Mouse (Mus musculus) left cerebral cortex, adult 2 months (tissue): Measurements from ENCODE around the gene Cad. TPM values are rescaled to one million over a fixed set of nuclear protein-coding genes. Genes with fewer than 3 reads are reported as not detected.

ENCODE experiments used
- DNase-seq, 2 experiments: peaks; one replicate each; pipeline ENCODE4 v3.0.0; 2021 to 2022; ENCODE audit warnings: low spot score in 2 of 2, mixed read lengths in 1 of 2; ENCODE audit errors: extremely low spot score in 1 of 2
- H3K27ac ChIP-seq: fragments of 200-600 bp; 2 replicates; pipeline ENCODE4 v1.8.1; 2022
- H3K4me3 ChIP-seq: fragments of 200-600 bp; 2 replicates; pipeline ENCODE4 v1.8.1; 2022
- CTCF ChIP-seq: fragments of 200-600 bp; IDR thresholded peaks from 2 replicates; pipeline ENCODE4 v1.8.1; 2022; ENCODE audit warnings: antibody characterized with exemption, mild to moderate bottlenecking, moderate library complexity
- intact Hi-C: fragments of 180-260 bp; cut with DNase I; formaldehyde crosslinking; loops from one replicate; pipeline ENCODE4 v1.15.1; 2025
- total RNA-seq, 2 experiments: library from RNA; stranded (reverse); gene quantifications; 2 replicates each; pipeline ENCODE4 v1.2.3; 2021

The Cad gene
- total RNA-seq, 2 experiments from 2014 or later = 23.4 to 27.6 TPM

DNA sequence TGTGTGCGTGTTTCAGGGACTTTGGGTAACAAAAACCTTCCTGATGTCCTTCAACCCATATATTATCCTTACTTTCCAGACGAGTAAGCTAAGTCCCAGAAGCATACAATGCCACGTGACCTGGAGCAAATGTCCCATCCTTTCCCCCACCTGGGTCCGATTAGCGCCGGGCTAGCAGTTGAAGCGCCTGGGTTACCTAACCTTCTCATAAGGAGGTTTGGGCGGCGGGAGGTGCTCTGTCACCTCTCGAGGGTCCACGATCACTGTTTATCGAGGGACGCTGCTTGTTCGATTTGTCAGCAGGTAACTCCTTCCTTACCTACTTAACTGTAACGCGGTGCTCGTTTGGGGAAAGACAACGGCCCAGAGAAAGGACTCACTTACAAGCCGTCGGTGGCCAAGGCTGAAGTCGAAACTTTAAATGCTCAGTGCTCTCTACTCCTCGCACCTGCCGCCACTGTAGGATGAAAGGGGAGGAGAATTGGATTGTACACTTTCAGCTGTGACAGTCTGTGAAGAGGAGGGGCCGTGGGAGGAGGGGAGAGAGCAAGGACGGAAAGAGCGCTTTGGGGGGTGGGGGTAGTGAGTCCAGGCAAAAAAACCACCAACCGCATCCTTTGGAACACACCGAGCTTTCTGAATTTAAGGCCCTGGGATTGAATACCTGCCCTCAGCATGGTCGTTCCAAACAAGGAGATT, 39.7 kb downstream of the Cad start:
- intact Hi-C loops = loop anchor here (1.0 kb wide), 1 partner anchor 14 kb away; no protein-coding TSS in a partner anchor
- peak overlapping the region; percentile 33 for H3K4me3 ChIP-seq
- H3K27ac ChIP-seq = peak overlapping the region; percentile 44
- no peak for TF ChIP-seq CTCF
- peak in 1 of 2 experiments; percentile 59 for DNase-seq

DNA sequence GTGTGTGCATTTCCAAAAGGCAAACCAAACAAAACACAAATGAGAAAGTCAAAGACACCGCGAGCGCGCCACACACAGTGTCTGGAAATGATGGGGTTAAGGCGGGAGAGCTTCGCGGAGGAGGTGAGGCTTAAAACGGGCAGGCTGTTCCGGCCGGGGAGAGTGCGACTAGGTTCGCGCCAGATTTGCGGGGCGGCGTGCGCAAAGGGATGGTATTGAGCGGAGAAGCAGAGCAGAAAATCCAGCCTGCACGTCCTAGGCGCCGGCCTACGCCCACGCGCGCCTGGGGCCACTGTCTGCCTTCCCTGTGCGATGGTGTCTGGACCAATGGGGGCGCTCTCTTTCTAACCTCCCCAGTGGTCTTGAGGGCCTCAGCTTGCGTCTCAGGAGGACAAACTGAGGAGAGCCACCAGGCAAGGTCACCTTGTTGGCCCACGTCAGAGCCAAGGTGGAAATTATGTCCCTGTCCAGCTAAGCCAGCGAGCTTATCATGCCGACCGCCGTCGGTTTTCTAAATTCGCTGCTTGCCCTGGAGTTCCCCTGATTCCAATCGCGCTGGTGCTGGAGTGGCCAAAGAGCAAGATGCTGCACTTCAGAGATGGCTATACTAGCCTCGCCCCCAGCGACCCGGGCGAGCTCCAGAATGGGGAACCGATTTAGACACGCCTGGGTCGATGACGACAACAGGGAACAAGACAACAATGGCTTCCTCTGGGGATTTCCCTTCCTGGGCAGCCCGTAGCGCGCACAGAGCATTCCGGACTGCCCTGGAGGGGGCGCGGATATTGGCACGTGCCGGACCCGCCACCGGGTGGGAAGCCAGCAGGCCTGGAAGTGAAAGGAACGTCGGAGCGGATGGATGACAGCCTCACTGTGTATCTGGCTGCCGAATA, 40.5 kb downstream of the Cad start:
- Histone ChIP-seq H3K27ac (no peak overlapping the region; the same call in 1 of the 2 replicates), H3K4me3 (peak overlapping the region; percentile 33)
- TF ChIP-seq CTCF = no peak; the same call in none of the 2 replicates
- intact Hi-C loops = loop anchor here (1.0 kb wide), 1 partner anchor 15 kb away; no protein-coding TSS in a partner anchor
- peak in 1 of 2 experiments; percentile 62 for DNase-seq

DNA sequence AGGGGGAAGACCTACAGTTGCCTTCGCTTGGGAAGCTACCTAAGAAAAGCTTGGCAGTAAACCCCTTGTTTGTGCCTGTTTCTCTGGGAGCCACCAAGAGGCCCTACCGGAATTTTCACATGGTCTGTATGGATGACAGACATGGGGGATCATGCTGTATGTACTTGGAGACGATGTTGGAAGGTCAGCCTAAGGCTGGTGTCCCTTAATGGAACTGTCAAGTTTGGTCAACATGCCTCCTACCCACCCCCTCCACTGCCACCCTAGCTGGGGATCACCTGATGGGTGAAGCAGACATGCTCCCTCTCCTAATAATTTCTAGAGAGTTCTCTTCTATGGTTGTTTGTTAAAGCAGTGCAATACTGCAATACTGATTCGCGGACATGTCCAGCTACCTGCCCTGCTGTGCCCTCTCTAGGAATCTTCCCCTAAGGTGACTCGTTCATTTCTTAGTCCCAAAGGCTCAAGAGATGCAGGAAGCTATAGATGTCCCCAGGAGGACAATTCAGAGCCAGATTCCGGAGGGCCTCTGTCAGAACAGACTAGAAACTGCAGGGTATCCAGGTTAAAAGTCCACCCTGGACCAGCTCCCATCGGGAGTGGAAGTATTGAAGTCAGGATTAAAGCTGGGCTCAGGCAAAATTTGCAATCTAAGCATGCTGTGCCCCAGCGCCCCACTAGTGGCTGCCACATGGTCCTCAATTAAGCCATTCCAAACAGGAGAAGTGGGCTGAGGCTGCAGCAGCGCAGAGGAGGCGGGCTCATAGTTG, 41.3 kb downstream of the Cad start:
- peak overlapping the region; percentile 33 for H3K4me3 ChIP-seq
- TF ChIP-seq CTCF = no peak; the same call in 1 of the 2 replicates
- no peak overlapping the region for H3K27ac ChIP-seq
- intact Hi-C loops = no loop called here
- DNase-seq = no peak

DNA sequence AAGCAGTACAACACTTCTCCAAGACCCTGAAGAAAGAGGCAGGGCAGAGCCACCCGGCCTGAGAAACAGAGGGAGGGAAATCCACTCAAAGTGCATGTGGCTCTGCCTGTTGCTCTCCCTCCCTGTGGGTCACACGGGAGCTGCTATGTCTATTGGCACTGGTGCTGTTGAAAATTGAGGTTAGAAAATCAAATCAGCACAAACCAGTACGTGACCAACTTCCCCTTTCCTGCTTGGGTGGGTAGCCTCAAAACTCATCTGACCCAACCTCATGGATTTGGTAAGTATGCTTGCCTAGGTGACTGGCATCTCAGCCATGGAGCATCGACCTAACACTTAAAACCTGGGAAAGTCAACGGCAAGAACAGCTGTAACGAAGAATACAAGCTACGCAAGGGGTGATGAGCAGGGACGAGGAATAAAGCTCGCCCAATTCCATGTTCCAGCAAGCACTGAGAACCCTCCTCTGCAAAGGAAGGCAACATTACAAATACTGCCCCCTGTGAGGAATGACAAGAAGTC, 51.3 kb downstream of the Cad start, which contains the start of gene Dnajc5g:
TSS of gene Dnajc5g (plus strand) at position 472 of the 522 bp plus-strand sequence.
- no peak for TF ChIP-seq CTCF
- DNase-seq = no peak
- Histone ChIP-seq H3K27ac (no peak within 1 kb of the TSS), H3K4me3 (no peak within 1 kb of the TSS)
- intact Hi-C loops = loop anchor here (5.0 kb wide), 1 partner anchor 174 kb away; no protein-coding TSS in a partner anchor

DNA sequence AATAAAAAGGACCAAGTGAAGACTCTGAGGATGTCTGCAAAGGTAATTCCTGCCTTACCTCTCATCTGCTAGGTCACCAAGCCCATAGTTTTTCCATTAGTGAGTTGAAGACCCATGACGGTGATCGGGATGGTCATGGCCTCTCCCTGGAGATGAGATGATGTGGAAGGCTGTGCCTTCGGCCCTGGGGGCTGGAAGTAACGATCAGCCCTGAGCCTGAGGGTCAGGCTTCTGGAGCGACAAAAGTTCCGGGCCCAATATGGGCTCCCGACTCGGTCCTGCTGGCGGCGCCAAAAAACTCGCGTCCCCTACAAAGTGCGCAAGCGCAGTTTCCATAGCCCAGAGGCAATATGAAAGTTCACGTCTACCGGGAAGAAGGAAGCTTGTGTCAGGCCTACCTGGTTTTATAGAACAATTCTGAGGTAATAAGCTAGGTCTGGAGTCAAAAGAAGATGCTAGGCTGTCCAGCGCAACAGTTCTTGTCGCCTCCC, 53.5 kb downstream of the Cad start, which contains the start of gene Slc30a3:
TSS of gene Slc30a3 (minus strand) at position 238 of the 491 bp plus-strand sequence.
- TF ChIP-seq CTCF = no peak
- Histone ChIP-seq H3K4me3 (no peak within 1 kb of the TSS), H3K27ac (no peak within 1 kb of the TSS)
- no peak for DNase-seq
- intact Hi-C loops = loop anchor here (5.0 kb wide), 1 partner anchor 176 kb away; no protein-coding TSS in a partner anchor

DNA sequence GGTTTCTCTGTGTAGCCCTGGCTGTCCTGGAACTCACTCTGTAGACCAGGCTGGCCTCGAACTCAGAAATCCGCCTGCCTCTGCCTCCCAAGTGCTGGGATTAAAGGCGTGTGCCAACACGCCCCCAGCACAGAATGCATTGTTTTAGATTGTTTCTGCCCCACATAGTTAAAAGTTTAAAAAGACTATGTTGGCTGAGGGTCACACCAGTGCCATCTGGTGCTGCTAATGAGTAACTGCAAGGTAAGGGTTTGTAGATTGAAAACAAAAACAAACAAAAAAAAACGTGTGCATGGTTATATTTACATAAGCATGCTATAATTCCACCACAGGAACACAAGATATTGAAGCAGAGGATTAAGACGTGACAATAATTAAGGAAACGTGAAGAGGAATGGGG, 56.2 kb downstream of the Cad start:
- intact Hi-C loops = no loop called here
- TF ChIP-seq CTCF = peak; percentile 68
- no peak overlapping the region for H3K4me3 ChIP-seq
- no peak for DNase-seq
- no peak overlapping the region for H3K27ac ChIP-seq

DNA sequence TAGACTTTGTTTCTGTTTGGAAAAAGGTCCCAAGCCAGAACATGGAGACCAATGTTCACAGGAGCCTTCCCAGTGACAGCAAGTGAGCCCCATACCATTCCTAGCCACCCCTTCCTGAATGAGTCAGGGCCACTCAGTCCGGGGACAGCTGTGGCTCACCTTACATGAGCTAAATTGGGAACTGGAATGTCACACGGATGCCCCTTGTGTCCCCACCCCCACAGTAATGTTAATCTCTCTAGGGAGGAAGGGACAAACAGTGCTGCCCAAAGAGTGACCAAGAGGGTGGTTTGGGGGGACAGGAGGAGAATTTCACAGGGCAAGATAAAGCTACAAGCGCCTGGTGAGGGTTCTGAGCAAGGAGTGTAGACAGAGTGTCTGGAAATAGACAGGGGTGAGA, 61.8 kb downstream of the Cad start, which contains the start of gene Trim54:
TSS of gene Trim54 (plus strand) at position 359 of the 400 bp plus-strand sequence.
- H3K27ac ChIP-seq = no peak within 1 kb of the TSS
- intact Hi-C loops = no loop called here
- H3K4me3 ChIP-seq = no peak within 1 kb of the TSS
- TF ChIP-seq CTCF = no peak
- no peak for DNase-seq

DNA sequence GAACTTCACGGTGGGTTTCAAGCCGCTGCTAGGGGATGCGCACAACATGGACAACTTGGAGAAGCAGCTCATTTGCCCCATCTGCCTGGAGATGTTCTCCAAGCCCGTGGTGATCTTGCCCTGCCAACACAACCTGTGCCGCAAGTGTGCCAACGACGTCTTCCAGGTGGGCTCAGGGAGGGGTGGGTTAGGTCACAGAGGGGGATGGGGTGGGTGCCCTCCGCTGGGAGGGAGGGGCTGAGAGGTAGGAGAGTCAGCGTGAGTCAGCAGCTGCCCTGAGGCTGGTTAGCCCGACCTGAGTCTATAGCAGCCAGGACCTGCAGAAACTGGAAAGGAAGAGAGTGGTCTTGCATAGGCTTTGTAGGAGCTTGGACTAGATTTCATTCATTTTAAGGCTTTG, 62.3 kb downstream of the Cad start:
- H3K27ac ChIP-seq = no peak overlapping the region
- intact Hi-C loops = no loop called here
- no peak for DNase-seq
- TF ChIP-seq CTCF = no peak
- no peak overlapping the region for H3K4me3 ChIP-seq

DNA sequence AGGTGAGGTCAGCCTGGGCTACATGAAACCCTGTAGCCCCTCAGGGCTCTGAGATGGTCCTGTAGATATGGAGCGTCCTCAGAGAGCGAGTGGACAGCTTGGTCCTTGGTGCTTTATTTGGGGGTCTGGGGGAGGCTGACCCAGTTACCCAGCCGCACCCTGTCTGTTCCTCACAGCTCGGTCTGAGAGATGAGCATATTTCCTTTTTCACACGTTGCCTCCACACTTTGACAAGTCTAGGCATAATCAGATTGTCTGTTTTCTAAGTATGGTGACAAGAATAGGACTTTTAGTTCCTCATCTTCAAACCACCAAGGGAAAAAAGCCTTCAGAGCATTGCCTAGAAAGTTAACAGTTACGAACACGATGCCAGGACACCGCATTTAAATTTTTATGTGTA, 66.5 kb downstream of the Cad start:
- TF ChIP-seq CTCF = no peak
- peak in 1 of 2 experiments; percentile 40 for DNase-seq
- intact Hi-C loops = loop anchor here (1.0 to 5.0 kb wide), 3 partner anchors 29 to 129 kb away; no protein-coding TSS in a partner anchor

DNA sequence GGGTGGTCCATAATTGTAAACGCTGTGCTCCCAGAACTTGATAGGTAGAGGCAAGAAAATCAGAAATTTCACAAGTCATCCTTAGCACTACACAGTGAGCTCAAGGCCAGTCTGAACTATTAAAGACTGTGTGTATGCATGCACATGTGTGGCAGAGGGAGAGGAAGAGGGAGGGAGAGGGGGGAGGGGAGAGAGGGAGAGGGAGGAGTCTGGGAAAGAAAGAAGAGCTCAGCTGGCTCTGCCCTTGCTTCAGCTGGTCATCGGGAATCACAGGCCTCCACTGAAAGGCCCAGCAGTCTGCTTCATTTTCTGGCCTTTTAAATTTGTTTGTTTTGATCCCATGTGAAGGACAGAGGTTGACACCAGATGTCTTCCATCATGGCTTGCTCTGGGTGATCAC, 68.9 kb downstream of the Cad start:
- DNase-seq = no peak
- Histone ChIP-seq H3K4me3 (no peak overlapping the region), H3K27ac (no peak overlapping the region)
- intact Hi-C loops = loop anchor here (5.0 kb wide), 1 partner anchor 131 kb away; no protein-coding TSS in a partner anchor
- no peak for TF ChIP-seq CTCF

More for the DNA sequence above, 66.5 kb downstream of the Cad start:
- Histone ChIP-seq H3K27ac (no peak overlapping the region), H3K4me3 (no peak overlapping the region)

DNA sequence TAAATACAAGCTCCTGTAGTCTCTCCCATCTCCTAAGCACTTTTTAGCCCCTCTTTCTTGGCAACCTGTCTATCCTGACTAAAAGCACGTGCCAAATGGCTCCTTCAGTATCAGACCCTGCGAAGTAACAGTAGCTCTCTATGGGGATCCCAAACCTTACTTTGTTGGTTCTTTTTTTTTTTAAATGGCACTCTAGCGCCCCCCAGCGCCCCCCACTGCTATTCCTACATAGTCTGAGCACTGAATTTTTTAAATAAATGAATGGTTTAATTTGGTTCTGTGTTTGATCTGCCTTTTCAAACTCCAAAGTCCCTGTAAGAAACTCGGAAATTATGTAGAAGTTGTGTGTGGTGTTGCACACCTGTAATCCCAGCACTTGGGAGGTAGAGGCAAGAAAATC, 71.5 kb downstream of the Cad start:
- Histone ChIP-seq H3K4me3 (no peak overlapping the region), H3K27ac (no peak overlapping the region)
- intact Hi-C loops = no loop called here
- TF ChIP-seq CTCF = peak; percentile 31
- DNase-seq = no peak

Other genes starting within 250 kb of the Cad start
- gene Mapre3, start 240.1 kb upstream of the Cad start, total RNA-seq = 100 to 1,000 TPM; 219 to 236 TPM
- gene Tmem214, start 186.8 kb upstream of the Cad start, total RNA-seq = 10 to 100 TPM; 64.2 to 71.0 TPM
- 10 to 100 TPM; 17.2 to 17.8 TPM for gene Agbl5, start 166.1 kb upstream of the Cad start, total RNA-seq
- gene Ost4, start 147.0 kb upstream of the Cad start, total RNA-seq = 100 to 1,000 TPM in 1 of 2 experiments, 10 to 100 TPM in 1; 91.9 to 106 TPM
- 1 to 10 TPM; 3.0 to 3.3 TPM for gene Emilin1, start 141.4 kb upstream of the Cad start, total RNA-seq
- 10 to 100 TPM; 15.3 to 19.3 TPM for gene Khk, start 133.3 kb upstream of the Cad start, total RNA-seq
- 10 to 100 TPM; 24.2 to 26.0 TPM for gene Cgref1, start 109.2 kb upstream of the Cad start, total RNA-seq
- gene Preb, start 94.4 kb upstream of the Cad start, total RNA-seq = 100 to 1,000 TPM; 129 to 134 TPM
- under 1 TPM; 0.12 to 0.23 TPM for gene Tcf23, start 86.1 kb upstream of the Cad start, total RNA-seq
- gene Atraid, start 6.5 kb upstream of the Cad start, total RNA-seq = 10 to 100 TPM; 67.1 to 68.9 TPM
- gene Slc5a6, start 5.9 kb upstream of the Cad start, total RNA-seq = 10 to 100 TPM; 16.7 to 19.3 TPM
- not detected for gene Dnajc5g, start 51.5 kb downstream of the Cad start, total RNA-seq
- 100 to 1,000 TPM; 162 to 184 TPM for gene Slc30a3, start 53.5 kb downstream of the Cad start, total RNA-seq
- 1 to 10 TPM; 2.0 to 2.2 TPM for gene Trim54, start 61.9 kb downstream of the Cad start, total RNA-seq
- 1 to 10 TPM; 1.3 to 1.8 TPM for gene Ucn, start 84.0 kb downstream of the Cad start, total RNA-seq
- 10 to 100 TPM; 47.8 to 49.2 TPM for gene Mpv17, start 99.5 kb downstream of the Cad start, total RNA-seq
- 1 to 10 TPM; 3.0 to 3.2 TPM for gene Gm29609, start 125.1 kb downstream of the Cad start, total RNA-seq
- 10 to 100 TPM; 56.8 to 61.1 TPM for gene Gtf3c2, start 125.4 kb downstream of the Cad start, total RNA-seq
- 10 to 100 TPM; 75.1 to 76.6 TPM for gene Snx17, start 138.4 kb downstream of the Cad start, total RNA-seq
- 10 to 100 TPM; 39.7 to 43.7 TPM for gene Eif2b4, start 138.7 kb downstream of the Cad start, total RNA-seq
- gene Zfp513, start 147.5 kb downstream of the Cad start, total RNA-seq = 10 to 100 TPM; 28.0 to 31.4 TPM
- 10 to 100 TPM; 72.6 to 78.5 TPM for gene Ppm1g, start 165.9 kb downstream of the Cad start, total RNA-seq
- 10 to 100 TPM; 82.3 to 86.0 TPM for gene Nrbp1, start 186.1 kb downstream of the Cad start, total RNA-seq
- not detected for gene Gm9970, start 186.5 kb downstream of the Cad start, total RNA-seq
- gene Krtcap3, start 196.9 kb downstream of the Cad start, total RNA-seq = 1 to 10 TPM; 3.2 to 3.6 TPM
- 100 to 1,000 TPM; 106 to 107 TPM for gene Ift172, start 236.3 kb downstream of the Cad start, total RNA-seq
- 100 to 1,000 TPM; 147 to 157 TPM for gene Fndc4, start 241.3 kb downstream of the Cad start, total RNA-seq
- not detected for gene Gckr, start 242.7 kb downstream of the Cad start, total RNA-seq